Mouse (Mus musculus) frontal cortex, adult 2 months (tissue): ENCODE data around the gene Dnaaf5. TPM values are rescaled to one million over a fixed set of nuclear protein-coding genes. Genes with fewer than 3 reads are reported as not detected.

Experiments
- DNase-seq, 2 experiments: peaks; one replicate each; pipeline ENCODE4 v3.0.0; 2022; ENCODE audit warnings: low spot score in 1 of 2; ENCODE audit errors: extremely low spot score in 1 of 2
- polyA plus RNA-seq: library from polyadenylated mRNA; depleted of rRNA; stranded (reverse); fragments of >200 nt; gene quantifications from 2 replicates; pipeline ENCODE4 v1.2.3, GENCODE M21; 2012; rRNA removed

Gene Dnaaf5
- polyA plus RNA-seq = 7.0 and 7.2 TPM in 2 replicates

DNA sequence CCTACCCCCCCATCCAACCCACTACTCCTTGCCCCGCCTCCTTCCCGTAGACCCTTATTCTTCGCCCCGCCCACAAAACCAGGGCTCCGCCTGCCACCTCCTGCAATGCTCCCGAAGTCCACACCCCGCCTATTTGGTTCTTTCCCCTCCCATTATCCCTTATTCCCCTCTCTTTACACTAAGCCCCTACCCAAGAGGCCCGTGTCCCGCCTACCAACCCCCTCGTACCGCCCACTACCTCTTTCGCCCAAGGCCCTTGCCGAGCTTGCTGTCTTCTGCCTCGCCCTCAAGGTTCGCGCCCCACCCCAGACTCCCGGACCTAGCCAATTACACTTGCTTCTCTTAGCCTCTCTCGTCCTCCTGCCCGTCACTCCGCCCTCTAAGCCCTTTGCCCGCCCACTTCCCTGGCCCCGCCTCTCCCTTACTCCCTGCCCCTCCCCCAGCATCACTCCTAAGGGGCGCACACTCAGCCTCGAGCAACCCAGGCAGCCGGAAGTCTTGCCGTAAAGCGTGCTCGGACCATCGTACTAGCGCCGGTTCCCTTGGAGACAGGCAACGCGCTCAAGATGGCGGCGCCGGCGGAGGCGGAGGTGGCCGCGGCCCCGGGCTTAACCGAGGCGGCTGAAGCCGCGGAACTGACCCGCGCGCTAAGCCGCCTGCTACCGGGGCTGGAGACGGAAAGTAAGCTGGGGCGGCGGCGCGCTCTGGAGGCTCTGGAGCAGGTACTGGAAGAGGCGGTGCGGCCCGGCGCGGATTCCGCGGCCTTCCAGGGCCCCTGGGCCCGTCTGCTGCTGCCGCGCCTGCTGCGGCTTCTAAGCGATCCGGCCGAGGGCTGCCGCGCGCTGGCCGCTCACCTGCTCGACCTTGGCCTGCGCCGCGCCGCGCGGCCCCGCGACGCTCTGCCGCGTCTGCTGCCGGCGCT is at the start of gene Dnaaf5, which contains the start of gene Prkar1b:
Gene Dnaaf5, plus strand, starts transcription at position 543 of the 922 bp plus-strand sequence.
Gene Prkar1b, minus strand, starts transcription at position 321 of the 922 bp plus-strand sequence.
- DNase-seq = peak; percentile 95 to 98

DNA sequence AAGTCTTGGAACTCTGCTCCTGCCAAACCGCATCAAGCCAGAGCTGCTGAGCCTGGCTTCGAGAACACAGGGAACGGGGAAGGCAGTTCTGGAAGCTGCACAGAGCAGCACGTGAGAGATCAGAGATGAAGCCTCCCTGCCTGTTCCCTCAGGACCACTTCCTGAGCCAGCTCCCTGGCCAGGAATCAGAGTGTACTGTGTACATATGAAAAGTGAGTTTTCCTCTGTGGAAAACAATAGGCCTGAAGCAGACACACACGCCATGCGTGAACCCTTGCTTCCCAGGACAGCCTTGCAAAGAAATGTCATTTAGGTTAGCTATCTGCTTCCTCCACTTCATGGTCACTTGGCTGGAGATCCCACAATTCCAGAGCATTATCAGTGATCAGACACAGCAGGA is 48.2 kb upstream of the Dnaaf5 start:
- DNase-seq = no peak

- peak in 1 of 2 experiments; percentile 50 for DNase-seq
These were observed 42.2 kb upstream of the Dnaaf5 start for GRCm38 (mm10) chr5:139107815-139108214.

GRCm38 (mm10) chr5:139110140-139110855 is 39.7 kb upstream of the Dnaaf5 start:
- no peak for DNase-seq

DNA sequence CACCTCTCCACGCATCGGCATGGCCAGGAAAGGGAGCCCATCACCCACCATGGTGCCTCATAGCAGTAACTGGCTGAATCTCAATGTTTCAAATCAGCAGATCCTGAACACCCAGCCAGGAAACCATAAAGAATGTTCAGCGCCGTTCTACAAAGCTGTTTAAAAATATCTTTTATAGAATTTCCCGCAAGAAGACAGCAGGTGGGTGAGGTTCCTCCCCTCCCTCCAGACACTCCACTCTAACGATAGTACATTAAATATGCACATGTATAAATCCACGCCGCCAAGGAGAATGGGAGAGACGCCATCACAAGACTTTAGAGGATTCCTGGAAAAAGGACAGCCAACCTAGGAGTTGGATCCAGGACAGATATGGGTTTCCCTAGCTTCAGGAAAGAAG is 38.0 kb upstream of the Dnaaf5 start:
- DNase-seq = peak in 1 of 2 experiments; percentile 65

DNA sequence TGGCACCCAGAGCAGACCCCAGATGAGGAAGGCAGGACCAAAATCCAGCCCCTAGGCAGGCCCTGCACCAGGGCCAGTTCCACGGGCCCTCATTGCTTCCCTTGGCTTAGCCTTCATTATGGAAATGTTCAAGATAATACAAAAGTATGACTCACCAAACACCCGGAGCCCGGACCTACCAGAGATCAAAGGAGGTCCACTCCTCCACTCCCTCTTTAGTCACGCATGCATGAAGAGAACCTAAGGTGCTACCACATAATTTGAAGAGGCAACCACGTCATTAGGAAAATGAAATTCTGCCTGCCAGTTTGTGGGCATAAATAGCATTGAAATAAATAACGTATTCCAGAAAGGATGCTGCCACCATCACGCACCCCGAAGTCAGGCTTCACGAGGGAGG is 37.6 kb upstream of the Dnaaf5 start:
- no peak for DNase-seq

- no peak for DNase-seq
These were observed 35.1 kb upstream of the Dnaaf5 start for GRCm38 (mm10) chr5:139114876-139115275.

GRCm38 (mm10) chr5:139115507-139115906 is 34.5 kb upstream of the Dnaaf5 start:
- no peak for DNase-seq

DNA sequence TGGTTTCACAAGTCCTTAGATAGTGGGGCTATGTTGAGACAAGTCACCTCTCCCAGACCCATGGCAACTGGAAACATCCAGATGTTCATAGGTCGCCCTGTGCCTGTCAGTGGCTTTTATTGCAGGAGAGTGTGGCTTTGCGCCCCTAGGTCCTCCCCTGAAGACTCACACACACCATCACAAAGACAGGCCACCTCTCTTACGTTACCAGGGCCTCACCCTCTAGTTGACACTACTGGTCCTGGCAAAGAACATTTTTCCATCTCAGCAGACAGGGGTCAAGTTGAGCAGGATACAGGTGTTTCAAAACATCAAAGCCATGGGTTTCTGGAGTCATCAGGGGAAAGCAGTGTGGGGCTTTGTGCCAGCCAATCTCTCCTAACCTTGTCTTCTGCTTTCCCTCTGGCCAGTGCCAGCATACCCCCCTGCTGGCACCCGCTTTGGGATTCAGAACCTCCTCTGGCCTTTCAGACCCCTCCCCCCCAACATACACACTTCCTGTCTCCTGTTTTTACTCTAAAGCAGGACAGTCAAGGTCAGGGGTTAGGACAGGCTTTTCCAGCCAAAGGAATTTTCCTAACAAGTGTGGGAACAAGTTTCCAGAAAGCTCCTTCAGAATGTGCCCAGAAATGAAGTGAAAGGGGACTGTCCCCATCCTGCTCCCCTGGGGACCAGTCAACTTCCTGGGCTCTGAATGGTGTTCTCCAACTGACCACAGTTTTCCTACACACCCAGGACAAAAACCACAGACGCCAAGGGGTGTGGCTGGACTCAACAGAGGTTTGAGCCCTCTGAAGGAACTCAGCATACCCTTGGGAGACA is 31.7 kb upstream of the Dnaaf5 start:
- DNase-seq = no peak

DNA sequence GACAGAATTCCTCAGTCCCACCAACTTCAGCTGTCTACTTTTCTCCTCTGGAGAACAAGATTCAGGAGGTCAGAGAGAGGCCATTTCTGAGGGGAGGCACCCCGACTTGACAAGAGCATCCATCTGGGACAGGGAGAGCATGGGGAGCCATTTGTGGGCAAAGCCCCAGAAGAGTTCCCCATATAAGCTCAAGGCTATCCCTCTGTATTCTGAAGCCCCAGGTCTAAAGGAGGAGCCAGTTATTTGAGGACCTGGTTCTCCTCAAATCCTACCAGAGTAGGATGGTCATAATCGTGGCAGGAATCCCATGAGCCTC is 31.1 kb upstream of the Dnaaf5 start:
- DNase-seq = no peak

GRCm38 (mm10) chr5:139125717-139126116 is 24.3 kb upstream of the Dnaaf5 start:
- DNase-seq = no peak

DNA sequence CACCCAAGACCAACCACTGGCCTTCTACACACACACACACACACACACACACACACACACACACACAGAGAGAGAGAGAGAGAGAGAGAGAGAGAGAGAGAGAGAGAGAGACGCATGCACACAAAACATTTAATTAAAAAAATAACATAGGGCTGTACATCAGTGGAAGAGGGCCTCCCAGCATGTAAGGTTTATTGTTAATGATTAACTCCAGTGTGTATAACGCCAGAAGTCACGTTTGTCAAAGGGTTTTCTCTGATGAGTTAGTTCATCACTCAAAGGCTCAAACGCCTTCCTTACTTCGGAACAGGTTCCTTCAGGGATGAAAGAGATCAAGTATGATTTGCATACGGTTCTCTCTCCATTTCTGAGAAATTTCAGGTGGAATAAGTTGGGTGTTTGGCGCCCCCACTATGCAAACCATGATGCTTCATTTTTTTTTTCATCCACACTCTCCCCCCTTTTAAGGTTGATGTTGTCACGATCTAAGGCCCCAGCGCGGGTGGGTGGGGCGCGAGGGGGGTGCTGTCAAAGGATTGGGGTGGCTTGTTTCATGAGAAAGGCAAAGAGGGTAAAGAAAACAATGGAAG is 21.5 kb upstream of the Dnaaf5 start:
- DNase-seq = peak in 1 of 2 experiments; percentile 46

DNA sequence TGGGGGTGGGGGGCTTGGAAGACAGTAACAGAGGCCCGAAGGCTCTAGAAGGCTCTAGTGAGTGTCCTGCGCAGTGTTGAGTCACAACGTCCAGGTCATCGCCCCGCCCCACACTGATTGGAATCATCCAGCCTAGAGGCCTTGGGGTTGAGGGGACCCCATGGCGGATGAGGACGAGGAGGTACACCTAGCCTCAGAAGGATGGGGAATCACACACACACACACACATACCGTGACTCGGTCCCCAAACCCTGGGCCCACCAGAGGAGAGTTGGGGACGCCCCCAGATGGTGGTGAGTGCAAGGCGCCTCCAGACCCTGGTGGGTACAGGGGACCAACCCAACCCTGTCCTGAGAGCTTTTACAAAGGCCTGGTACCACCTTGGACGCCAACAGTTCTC is 20.9 kb upstream of the Dnaaf5 start:
- peak in 1 of 2 experiments; percentile 39 for DNase-seq

DNA sequence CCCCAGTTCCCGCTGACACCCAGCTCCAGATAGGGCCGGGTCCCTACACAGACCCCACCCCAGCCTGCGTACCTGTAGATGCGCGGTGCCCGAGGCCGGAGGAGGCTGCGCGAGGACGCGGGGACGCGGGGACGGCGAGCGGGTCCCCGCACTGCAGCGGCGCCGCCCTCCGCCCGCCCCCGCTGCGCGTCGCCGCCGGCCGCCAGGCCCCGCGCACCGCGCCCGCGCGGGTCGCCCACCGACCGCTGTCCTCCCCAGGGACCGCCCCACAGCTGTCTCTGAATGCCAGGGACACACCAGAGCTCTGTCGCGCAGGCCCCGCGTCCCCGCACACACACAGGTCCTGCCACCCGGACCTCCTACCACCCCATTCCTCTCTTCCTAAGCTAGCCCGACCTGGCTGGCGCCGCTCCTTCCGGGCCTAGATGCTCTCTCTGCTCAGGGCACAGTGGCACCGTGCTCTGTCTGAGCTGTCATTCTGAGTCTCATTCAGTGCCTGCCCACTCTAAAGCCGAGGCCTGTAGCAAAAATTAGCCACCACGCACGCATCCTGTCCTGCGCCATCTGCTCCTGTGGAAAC is 20.4 kb upstream of the Dnaaf5 start:
- DNase-seq = peak; percentile 67 to 79

GRCm38 (mm10) chr5:139130351-139130750 is 19.7 kb upstream of the Dnaaf5 start:
- no peak for DNase-seq

- DNase-seq = no peak
These were observed 15.5 kb upstream of the Dnaaf5 start for GRCm38 (mm10) chr5:139134501-139134900.

DNA sequence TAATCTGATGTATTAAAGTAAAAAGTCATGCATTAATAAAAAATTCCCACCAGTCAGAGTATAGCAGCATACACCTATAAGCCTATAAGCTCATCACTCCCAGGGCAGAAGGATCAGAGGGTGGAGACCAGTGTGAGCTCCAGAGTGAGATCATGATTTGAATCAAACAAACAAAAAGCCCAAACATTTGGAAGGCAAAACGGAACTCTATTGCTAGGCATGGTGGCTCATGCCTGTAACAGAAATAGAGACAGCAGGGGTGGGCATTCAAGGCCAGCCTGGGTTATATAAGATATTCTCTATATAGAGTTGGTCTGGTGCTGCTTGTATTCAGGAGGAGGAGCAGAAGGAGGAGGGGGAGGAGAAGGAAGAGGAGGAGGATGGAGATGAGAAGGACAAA is 13.7 kb upstream of the Dnaaf5 start:
- DNase-seq = peak in 1 of 2 experiments; percentile 44

- DNase-seq = no peak
These were observed 12.8 kb upstream of the Dnaaf5 start for GRCm38 (mm10) chr5:139137176-139137575.

DNA sequence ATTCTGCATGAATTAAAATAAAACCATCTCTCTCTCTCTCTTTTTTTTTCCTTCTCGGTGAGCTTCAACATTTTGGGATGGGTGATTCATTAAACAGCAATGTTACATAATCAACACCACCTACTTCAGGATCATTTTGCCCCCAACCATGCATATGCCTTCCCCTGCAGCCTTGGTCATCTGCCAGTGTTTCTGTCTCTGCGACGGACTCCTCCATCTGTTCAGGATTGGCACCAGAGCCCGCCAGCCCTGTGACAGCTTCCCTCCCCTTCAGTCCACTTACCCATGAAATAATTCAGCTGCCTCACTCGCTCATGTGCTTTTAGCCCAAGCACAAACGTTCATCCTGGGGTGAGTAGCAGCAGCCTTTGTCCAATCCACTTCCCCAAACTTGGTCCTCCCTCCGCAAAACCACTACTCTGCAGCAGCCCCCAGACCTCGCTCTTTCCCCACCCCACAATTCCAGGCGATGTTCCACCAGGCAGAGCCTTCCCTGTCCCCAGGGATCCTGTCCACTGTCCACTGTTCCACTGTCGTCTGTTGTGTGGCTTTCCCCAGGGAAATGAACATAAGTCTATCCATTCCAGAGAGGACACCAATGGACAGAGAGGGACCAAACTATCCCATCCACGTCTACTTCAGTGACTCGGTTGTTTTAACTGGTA is 11.6 kb upstream of the Dnaaf5 start:
- DNase-seq = peak; percentile 76 to 93
